Mouse (Mus musculus) E14TG2a.4 (cell line): ENCODE data around the gene Taok1.
A peak's percentile ranks its signal among the peaks of the same experiment; 100 is the strongest.

Experiments
- H3K27me3 ChIP-seq: 2 replicates; pipeline ENCODE4 v1.6.1; 2014; ENCODE audit warnings: low read length, control low read depth; ENCODE audit not compliant: insufficient read depth
- H3K36me3 ChIP-seq: 2 replicates; pipeline ENCODE4 v1.6.1; 2014; ENCODE audit warnings: low read length, control low read depth; ENCODE audit not compliant: insufficient read depth
- H3K4me1 ChIP-seq: replicated peaks from 2 replicates; pipeline ENCODE4 v1.6.1; 2014; ENCODE audit warnings: low read depth, low read length, control low read depth
- H3K4me3 ChIP-seq: replicated peaks from 2 replicates; pipeline ENCODE4 v1.5.1; 2014; ENCODE audit warnings: mild to moderate bottlenecking, low read length
- H3K9me3 ChIP-seq: 2 replicates; pipeline ENCODE4 v1.6.1; 2014; ENCODE audit warnings: low read length, control low read depth
- CTCF ChIP-seq: conservative IDR thresholded peaks from 2 replicates; pipeline ENCODE4 v1.5.1; 2014; ENCODE audit warnings: low read length
- NANOG ChIP-seq: IDR thresholded peaks from 2 replicates; pipeline ENCODE4 v1.6.1; 2014; ENCODE audit warnings: borderline replicate concordance, low read length, mixed read lengths
- POU5F1 ChIP-seq: IDR thresholded peaks from 2 replicates; pipeline ENCODE4 v1.6.1; 2014; ENCODE audit warnings: low read length, borderline replicate concordance

The Taok1 gene

GRCm38 (mm10) chr11:77493512-77494343, 113.9 kb downstream of the Taok1 start, which contains the start of gene Git1:
Git1 (plus strand) TSS chr11:77493562.
- Histone ChIP-seq H3K27me3 (peaks cover 27% of the 10 kb centered on the region), H3K4me1 (peaks cover 83% of the 10 kb centered on the region), H3K4me3 (peak within 1 kb of the TSS; percentile 91), H3K9me3 (no peaks in the 10 kb centered on the region), H3K36me3 (peaks cover 7% of the 10 kb centered on the region; the same call in 1 of the 2 replicates)
- TF ChIP-seq CTCF: no peak
- TF ChIP-seq NANOG: no peak
- TF ChIP-seq POU5F1: no peak

- Histone ChIP-seq H3K4me1 (peaks cover 77% of the 10 kb centered on the region), H3K4me3 (peak overlapping the region; percentile 91), H3K9me3 (no peaks in the 10 kb centered on the region), H3K27me3 (peaks cover 35% of the 10 kb centered on the region), H3K36me3 (peaks cover 3% of the 10 kb centered on the region; the same call in 1 of the 2 replicates)
- no peak for TF ChIP-seq NANOG
- peak; percentile 10; the same call in 1 of the 2 replicates for TF ChIP-seq CTCF
- no peak for TF ChIP-seq POU5F1
These were observed 114.7 kb downstream of the Taok1 start for GRCm38 (mm10) chr11:77492911-77493332.

- H3K4me1 ChIP-seq: peaks cover 72% of the 10 kb centered on the region
These were observed 115.2 kb downstream of the Taok1 start for GRCm38 (mm10) chr11:77492311-77492871.

GRCm38 (mm10) chr11:77491502-77492291, 115.9 kb downstream of the Taok1 start:
- H3K4me1 ChIP-seq: peaks cover 65% of the 10 kb centered on the region
- H3K4me3 ChIP-seq: peak overlapping the region; percentile 91
- no peaks in the 10 kb centered on the region for H3K9me3 ChIP-seq
- peaks cover 46% of the 10 kb centered on the region for H3K27me3 ChIP-seq
- H3K36me3 ChIP-seq: peaks cover 3% of the 10 kb centered on the region; the same call in 1 of the 2 replicates
- TF ChIP-seq NANOG (no peak), CTCF (no peak), POU5F1 (no peak)

More at GRCm38 (mm10) chr11:77492311-77492871, 115.2 kb downstream of the Taok1 start:
- Histone ChIP-seq H3K36me3 (peaks cover 3% of the 10 kb centered on the region; the same call in 1 of the 2 replicates), H3K27me3 (peaks cover 41% of the 10 kb centered on the region), H3K4me3 (peak overlapping the region; percentile 91), H3K9me3 (no peaks in the 10 kb centered on the region)
- TF ChIP-seq POU5F1: no peak
- TF ChIP-seq CTCF: no peak
- TF ChIP-seq NANOG: no peak

GRCm38 (mm10) chr11:77491123-77491501, 116.5 kb downstream of the Taok1 start:
- Histone ChIP-seq H3K4me3 (peak overlapping the region; percentile 91), H3K9me3 (no peaks in the 10 kb centered on the region), H3K36me3 (no peaks in the 10 kb centered on the region; the same call in 1 of the 2 replicates), H3K27me3 (peaks cover 50% of the 10 kb centered on the region), H3K4me1 (peaks cover 61% of the 10 kb centered on the region)
- no peak for TF ChIP-seq POU5F1
- TF ChIP-seq CTCF: peak; percentile 92
- no peak for TF ChIP-seq NANOG

- no peaks in the 10 kb centered on the region for H3K9me3 ChIP-seq
- peaks cover 61% of the 10 kb centered on the region for H3K4me1 ChIP-seq
- peak overlapping the region; percentile 91; the same call in 1 of the 2 replicates for H3K4me3 ChIP-seq
- H3K27me3 ChIP-seq: peaks cover 50% of the 10 kb centered on the region
- TF ChIP-seq CTCF (no peak), POU5F1 (no peak), NANOG (no peak)
- no peaks in the 10 kb centered on the region for H3K36me3 ChIP-seq
These were observed 117.2 kb downstream of the Taok1 start for GRCm38 (mm10) chr11:77490451-77490850.

GRCm38 (mm10) chr11:77489591-77490235, 117.9 kb downstream of the Taok1 start, which contains the start of gene Ankrd13b:
Ankrd13b (minus strand) TSS chr11:77489678.
- Histone ChIP-seq H3K4me1 (peaks cover 61% of the 10 kb centered on the region), H3K36me3 (no peaks in the 10 kb centered on the region), H3K4me3 (peak within 1 kb of the TSS; percentile 86), H3K27me3 (peaks cover 50% of the 10 kb centered on the region), H3K9me3 (no peaks in the 10 kb centered on the region)
- TF ChIP-seq POU5F1 (no peak), NANOG (no peak), CTCF (no peak)
